Mouse (Mus musculus) midbrain, embryonic 11.5 days (tissue): ENCODE measurements at regions not wholly inside any gene's neighbourhood (a gene's known extent, or its start where the extent isn't known, plus 50 kb on each side); places are given as distances from the start of the nearest gene placed in this dataset.

ENCODE experiments used
- ATAC-seq: fragments of 200-750 bp; cut with Nextera tagmentation; 2 replicates; pipeline ENCODE4 v1.8.0; 2017; ENCODE audit warnings: moderate TSS enrichment, moderate library complexity; ENCODE audit not compliant: low FRiP score
- DNase-seq: peaks from one replicate; pipeline ENCODE4 v3.0.0; 2015; ENCODE audit warnings: low spot score; ENCODE audit errors: missing footprints
- H3K27ac ChIP-seq: fragments of 300-500 bp; sonication (generic); 2 replicates; pipeline ENCODE4 v1.5.1; 2014; ENCODE audit warnings: low read depth, low read length
- H3K27me3 ChIP-seq: fragments of 300-500 bp; sonication (generic); 2 replicates; pipeline ENCODE4 v1.6.1; 2014; ENCODE audit warnings: mild to moderate bottlenecking, low read length, moderate library complexity, mixed read lengths; ENCODE audit not compliant: control insufficient read depth, insufficient read depth
- H3K36me3 ChIP-seq: fragments of 300-500 bp; sonication (generic); 2 replicates; pipeline ENCODE4 v1.6.1; 2014; ENCODE audit warnings: mild to moderate bottlenecking, low read length, moderate library complexity, mixed read lengths; ENCODE audit not compliant: control insufficient read depth, insufficient read depth
- H3K4me1 ChIP-seq: fragments of 300-500 bp; sonication (generic); 2 replicates; pipeline ENCODE4 v1.6.1; 2014; ENCODE audit warnings: low read length; ENCODE audit not compliant: control insufficient read depth, insufficient read depth
- H3K4me2 ChIP-seq: fragments of 300-500 bp; sonication (generic); 2 replicates; pipeline ENCODE4 v1.6.1; 2014; ENCODE audit warnings: mild to moderate bottlenecking, moderate library complexity
- H3K4me3 ChIP-seq: fragments of 300-500 bp; sonication (generic); 2 replicates; pipeline ENCODE4 v1.5.1; 2014; ENCODE audit warnings: low read depth, low read length
- H3K9ac ChIP-seq: fragments of 300-500 bp; sonication (generic); 2 replicates; pipeline ENCODE4 v1.6.1; 2014; ENCODE audit warnings: low read length
- H3K9me3 ChIP-seq: fragments of 300-500 bp; sonication (generic); 2 replicates; pipeline ENCODE4 v1.6.1; 2016; ENCODE audit warnings: low read length; ENCODE audit not compliant: control insufficient read depth
- WGBS: fragments of 180-500 bp; shearing (Covaris S2); extraction: QIAGEN DNeasy Blood & Tissue Kit; methylation state at CpG from one replicate; pipeline ENCODE4 v1.1.7; 2014; 5-methylcytosine and 5-hydroxymethylcytosine counted together

GRCm38 (mm10) chr13:83728421-83729010 lies 224.7 kb downstream of the Mef2c start:
- DNase-seq (peak; percentile 92), ATAC-seq (no peak)
- no peaks in the 10 kb centered on the region for H3K9me3 ChIP-seq
- peak overlapping the region; percentile 81 for H3K4me3 ChIP-seq
- H3K9ac ChIP-seq = peak overlapping the region; percentile 84
- H3K4me1 ChIP-seq = peaks cover 3% of the 10 kb centered on the region; the same call in 1 of the 2 replicates
- H3K36me3 ChIP-seq = no peaks in the 10 kb centered on the region
- peaks cover 10% of the 10 kb centered on the region for H3K27me3 ChIP-seq
- H3K27ac ChIP-seq = peak overlapping the region; percentile 100
- H3K4me2 ChIP-seq = peak overlapping the region; percentile 57
- 8% methylated on average over 5 of the region's 5 CpGs for WGBS

GRCm38 (mm10) chr13:83729331-83730009 lies 225.6 kb downstream of the Mef2c start:
- Histone ChIP-seq H3K27me3 (peaks cover 3% of the 10 kb centered on the region; the same call in 1 of the 2 replicates), H3K27ac (peak overlapping the region; percentile 100), H3K4me2 (peak overlapping the region; percentile 72), H3K4me1 (peaks cover 3% of the 10 kb centered on the region; the same call in 1 of the 2 replicates), H3K9ac (peak overlapping the region; percentile 100), H3K9me3 (no peaks in the 10 kb centered on the region), H3K36me3 (no peaks in the 10 kb centered on the region), H3K4me3 (peak overlapping the region; percentile 81)
- peak; percentile 97 for DNase-seq
- under 1% methylated on average over 33 of the region's 33 CpGs for WGBS
- ATAC-seq = peak; percentile 51

- ATAC-seq (peak; percentile 0; the same call in 1 of the 2 replicates), DNase-seq (peak; percentile 96)
- Histone ChIP-seq H3K9ac (peak overlapping the region; percentile 100), H3K27ac (peak overlapping the region; percentile 100), H3K36me3 (no peaks in the 10 kb centered on the region), H3K27me3 (no peaks in the 10 kb centered on the region; the same call in 1 of the 2 replicates), H3K9me3 (no peaks in the 10 kb centered on the region), H3K4me2 (peak overlapping the region; percentile 72), H3K4me3 (peak overlapping the region; percentile 81), H3K4me1 (peaks cover 3% of the 10 kb centered on the region; the same call in 1 of the 2 replicates)
- 0% methylated on average over 16 of the region's 16 CpGs for WGBS
These were observed 226.4 kb downstream of the Mef2c start for GRCm38 (mm10) chr13:83730155-83730712.

- peak overlapping the region; percentile 100 for H3K9ac ChIP-seq
- ATAC-seq = peak; percentile 86
- peak overlapping the region; percentile 81 for H3K4me3 ChIP-seq
- H3K4me2 ChIP-seq = peak overlapping the region; percentile 72
- no peaks in the 10 kb centered on the region for H3K9me3 ChIP-seq
- H3K27me3 ChIP-seq = no peaks in the 10 kb centered on the region; the same call in 1 of the 2 replicates
- under 1% methylated on average over 74 of the region's 91 CpGs for WGBS
- H3K36me3 ChIP-seq = no peaks in the 10 kb centered on the region
- peak; percentile 98 for DNase-seq
- H3K4me1 ChIP-seq = peaks cover 3% of the 10 kb centered on the region; the same call in 1 of the 2 replicates
- H3K27ac ChIP-seq = peak overlapping the region; percentile 100
These were observed 227.1 kb downstream of the Mef2c start for GRCm38 (mm10) chr13:83730713-83731480.

- Histone ChIP-seq H3K9me3 (no peaks in the 10 kb centered on the region), H3K36me3 (no peaks in the 10 kb centered on the region), H3K27ac (peak overlapping the region; percentile 100), H3K27me3 (no peaks in the 10 kb centered on the region), H3K4me2 (peak overlapping the region; percentile 72), H3K9ac (peak overlapping the region; percentile 100), H3K4me3 (peak overlapping the region; percentile 81), H3K4me1 (peaks cover 3% of the 10 kb centered on the region; the same call in 1 of the 2 replicates)
- ATAC-seq (no peak), DNase-seq (peak; percentile 97)
- 0% methylated on average over 8 of the region's 10 CpGs for WGBS
These were observed 227.7 kb downstream of the Mef2c start for GRCm38 (mm10) chr13:83731481-83732006.

GRCm38 (mm10) chr13:83732283-83733121 lies 228.7 kb downstream of the Mef2c start:
- WGBS = 0% methylated on average over 31 of the region's 31 CpGs
- peak overlapping the region; percentile 81 for H3K4me3 ChIP-seq
- DNase-seq = peak; percentile 97
- H3K9me3 ChIP-seq = no peaks in the 10 kb centered on the region
- no peaks in the 10 kb centered on the region for H3K36me3 ChIP-seq
- H3K4me2 ChIP-seq = peak overlapping the region; percentile 72
- H3K4me1 ChIP-seq = peaks cover 3% of the 10 kb centered on the region; the same call in 1 of the 2 replicates
- peak overlapping the region; percentile 100 for H3K9ac ChIP-seq
- ATAC-seq = peak; percentile 60
- no peaks in the 10 kb centered on the region for H3K27me3 ChIP-seq
- peak overlapping the region; percentile 100 for H3K27ac ChIP-seq

GRCm38 (mm10) chr13:83733231-83733990 lies 229.6 kb downstream of the Mef2c start:
- H3K9me3 ChIP-seq = no peaks in the 10 kb centered on the region
- H3K4me3 ChIP-seq = peak overlapping the region; percentile 81
- H3K4me2 ChIP-seq = peak overlapping the region; percentile 72
- peaks cover 5% of the 10 kb centered on the region; the same call in 1 of the 2 replicates for H3K4me1 ChIP-seq
- ATAC-seq = no peak
- H3K36me3 ChIP-seq = no peaks in the 10 kb centered on the region
- peak overlapping the region; percentile 100 for H3K27ac ChIP-seq
- no peaks in the 10 kb centered on the region for H3K27me3 ChIP-seq
- DNase-seq = peak; percentile 95
- H3K9ac ChIP-seq = peak overlapping the region; percentile 100
- under 1% methylated on average over 24 of the region's 24 CpGs for WGBS
